Mouse (Mus musculus): ENCODE results near the gene Zw10.

Gene Zw10

DNA sequence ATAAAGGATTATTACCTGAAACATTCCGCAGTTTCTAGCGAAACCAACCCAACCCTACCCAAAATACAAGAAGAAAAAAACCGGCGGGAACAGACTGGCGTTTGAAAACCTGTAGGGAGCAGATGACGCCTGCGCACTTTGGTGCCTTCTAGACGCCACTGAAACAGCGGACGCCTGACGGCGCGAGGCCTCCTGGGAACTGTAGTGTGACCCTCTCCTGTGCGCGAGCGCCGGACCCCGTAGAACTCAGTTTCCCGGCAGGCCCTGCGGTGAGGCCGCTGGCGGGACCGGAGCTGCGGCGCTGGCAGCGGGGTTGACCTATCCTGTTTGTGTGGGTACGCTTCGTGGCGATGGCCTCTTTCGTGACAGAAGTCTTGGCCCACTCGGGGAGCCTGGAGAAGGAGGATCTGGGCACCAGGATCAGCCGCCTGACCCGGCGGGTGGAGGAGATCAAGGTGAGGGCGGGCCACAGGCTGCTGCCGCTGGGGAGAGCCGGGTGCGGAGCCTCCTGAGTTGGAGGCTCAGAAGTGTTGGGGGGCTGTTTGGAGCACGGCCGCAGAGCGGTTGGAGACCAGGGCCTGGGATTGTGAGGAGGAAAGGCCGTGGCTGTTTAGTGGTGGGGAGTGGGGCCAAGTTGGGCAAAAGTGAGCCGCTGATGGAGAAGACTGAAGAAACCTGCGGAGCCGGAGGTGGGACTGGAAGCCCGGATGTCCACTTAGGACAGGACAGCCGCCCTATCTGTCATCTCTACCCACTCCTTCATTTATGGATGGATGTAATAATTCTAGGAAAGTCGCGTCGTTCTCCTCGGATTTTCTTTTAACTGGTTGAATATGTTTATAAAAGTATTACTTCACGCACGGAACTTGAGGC lies at the start of gene Zw10:
Zw10 (plus strand) TSS at position 281 of the 873 bp plus-strand sequence.
- DNase-seq (ENCODE audit: low spot score in 2 of 2): peak; percentile 85 to 86

DNA sequence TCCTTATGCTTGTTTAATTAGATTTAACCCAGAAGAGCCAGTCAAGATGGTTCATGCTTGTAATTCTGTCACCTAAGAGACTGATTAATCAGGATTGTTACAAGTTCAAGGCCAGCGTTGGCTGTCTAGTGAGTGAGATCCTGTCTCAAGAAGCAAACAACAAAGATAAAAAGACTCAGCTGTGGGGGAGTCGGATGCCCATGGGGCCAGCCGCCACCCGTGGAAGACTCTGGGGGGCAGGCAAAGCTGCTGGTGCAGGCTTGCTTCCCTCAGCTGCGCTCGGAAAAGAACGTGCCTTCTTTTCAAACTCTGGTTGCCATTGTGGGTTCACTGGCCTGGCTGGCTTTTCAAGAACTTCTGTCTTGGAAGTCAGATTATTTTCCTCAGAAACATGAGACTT lies 39.6 kb upstream of the Zw10 start:
- no peak for DNase-seq (ENCODE audit: low spot score in 2 of 2)

DNA sequence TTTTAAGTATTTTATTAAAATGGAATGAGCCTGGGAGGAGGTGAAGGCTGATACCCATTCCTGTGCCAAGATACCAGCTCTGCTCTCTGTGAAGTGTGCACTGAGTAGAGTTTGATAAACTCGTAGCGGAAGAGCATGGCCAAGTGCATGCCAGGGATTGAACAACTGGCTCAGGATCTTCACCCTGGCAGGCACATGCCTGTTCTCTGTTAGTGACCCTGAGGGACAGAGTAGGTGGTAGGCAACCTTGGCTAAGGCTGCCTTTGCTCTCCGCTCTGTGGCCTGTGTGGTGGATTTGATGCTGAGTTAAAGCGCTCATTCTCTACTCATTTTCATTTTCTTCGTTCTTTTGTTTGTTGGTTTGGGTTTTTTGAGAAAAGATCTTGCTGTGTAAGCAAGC lies 34.1 kb upstream of the Zw10 start:
- no peak for DNase-seq (ENCODE audit: low spot score in 2 of 2)

DNA sequence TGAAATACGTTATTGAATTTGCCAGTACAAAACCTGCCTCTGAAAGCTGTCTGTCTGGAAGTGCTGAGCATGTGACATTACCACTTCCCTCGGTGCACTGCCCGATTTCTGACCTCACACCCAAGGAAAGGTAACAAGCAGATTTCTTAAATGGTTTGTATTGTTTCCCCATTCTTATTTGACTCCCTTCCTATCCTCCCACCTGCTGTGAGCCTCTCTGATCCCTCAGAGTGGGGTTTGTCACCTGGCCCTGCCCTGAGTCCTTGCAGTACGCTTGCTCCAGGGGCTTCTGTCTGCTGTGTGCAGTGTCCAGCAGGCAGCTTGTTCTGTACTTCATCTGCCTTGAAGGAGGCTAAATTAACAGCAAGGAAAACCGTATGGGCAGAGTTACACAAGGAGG lies 31.5 kb upstream of the Zw10 start:
- no peak for DNase-seq (ENCODE audit: low spot score in 2 of 2)

DNA sequence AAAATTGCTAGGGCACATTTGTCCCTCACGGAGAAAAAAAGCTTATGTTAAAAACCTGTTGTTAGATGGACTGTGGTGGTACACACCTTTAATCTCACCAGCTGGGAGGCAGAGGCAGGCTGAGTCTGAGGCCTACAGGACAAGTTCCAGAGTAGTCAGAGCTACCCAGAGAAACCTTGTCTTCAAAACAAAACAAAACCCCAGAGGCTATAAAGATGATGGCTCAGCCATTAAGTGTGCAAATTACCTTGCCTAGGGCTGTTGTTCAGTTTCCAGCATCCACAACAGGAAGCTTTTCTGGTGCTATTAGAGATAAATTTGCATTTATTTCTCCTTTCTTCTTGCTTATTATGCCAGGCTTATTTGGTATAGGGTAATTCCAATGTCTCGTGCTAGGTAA lies 30.9 kb upstream of the Zw10 start:
- DNase-seq (ENCODE audit: low spot score in 2 of 2): no peak

DNA sequence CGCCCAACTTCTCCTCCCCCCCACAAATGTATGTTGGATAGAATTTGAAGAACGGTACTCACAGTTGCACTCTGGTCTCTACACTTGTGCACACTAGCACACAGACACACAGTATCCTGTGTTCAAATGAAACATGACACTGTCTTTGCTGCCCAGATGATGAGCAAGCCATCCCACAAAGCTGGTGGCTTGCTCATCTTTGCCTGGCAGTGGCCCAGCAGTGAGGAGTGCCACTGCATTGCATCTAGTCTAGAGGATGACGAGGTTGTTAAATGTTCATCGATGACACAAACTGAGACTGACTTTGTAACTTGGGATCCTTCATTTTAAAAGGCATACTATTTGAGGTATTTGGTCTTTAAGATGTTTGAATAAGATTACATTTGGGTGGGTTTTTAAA lies 20.6 kb upstream of the Zw10 start:
- DNase-seq (ENCODE audit: low spot score in 2 of 2): no peak

DNA sequence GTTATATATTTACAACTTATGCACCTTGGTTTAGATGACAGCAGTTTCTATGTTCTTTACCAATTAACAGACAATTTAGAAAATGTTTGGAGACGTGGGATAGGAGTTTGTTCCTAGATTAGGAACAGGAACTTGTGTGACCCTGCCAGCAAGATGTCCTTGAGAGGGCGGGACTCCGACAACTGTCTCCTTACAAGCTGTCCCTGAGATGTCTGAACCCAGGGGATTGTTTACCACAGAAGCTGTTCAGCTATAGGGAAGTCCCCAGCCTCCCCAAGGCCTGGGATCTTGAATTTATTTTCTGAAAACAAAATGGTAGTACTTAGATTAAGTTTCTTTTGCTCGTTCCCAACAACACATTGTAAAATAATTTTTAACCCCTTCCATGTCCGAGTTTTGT lies 4.5 kb upstream of the Zw10 start:
- no peak for DNase-seq (ENCODE audit: low spot score in 2 of 2)

DNA sequence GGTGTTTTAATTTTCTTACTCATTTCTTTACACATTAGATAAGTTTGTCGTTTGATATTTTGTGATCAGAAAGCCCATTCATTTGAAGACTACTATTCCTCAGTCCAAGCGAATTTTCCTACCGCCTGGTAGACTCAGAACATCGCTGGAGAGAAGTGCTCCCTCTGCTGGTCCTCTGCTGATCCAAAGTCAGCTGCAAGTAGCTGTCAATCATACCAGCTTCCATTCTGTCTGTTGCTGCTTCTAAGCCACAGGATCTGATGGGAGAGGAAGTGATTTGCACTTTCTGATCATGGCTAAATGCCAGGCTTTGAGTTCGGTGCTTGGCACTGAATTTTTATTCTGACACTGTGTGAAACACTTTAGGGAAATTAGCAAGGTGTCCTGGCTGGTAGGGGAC lies 4.1 kb upstream of the Zw10 start:
- DNase-seq (ENCODE audit: low spot score in 2 of 2): peak; percentile 37 to 67

DNA sequence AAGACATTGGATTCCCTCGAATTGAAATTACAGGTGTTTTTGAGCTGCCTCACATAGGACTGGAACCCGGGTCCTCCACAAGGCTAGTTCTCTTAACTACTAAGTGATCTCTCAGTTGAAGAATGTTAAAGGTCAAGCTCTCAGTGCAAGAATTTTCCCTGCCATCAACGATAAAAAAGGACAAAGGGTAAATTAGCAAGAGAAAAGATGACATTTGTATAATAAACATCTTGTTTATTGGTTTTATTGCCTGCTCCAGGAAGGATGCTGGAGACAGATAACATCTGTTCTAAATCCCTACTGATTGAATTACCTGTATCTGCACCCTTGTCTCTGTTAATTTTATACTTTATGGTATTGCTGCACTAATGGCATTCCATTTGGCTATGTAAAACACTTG lies 1.4 kb upstream of the Zw10 start:
- no peak for DNase-seq (ENCODE audit: low spot score in 2 of 2)

DNA sequence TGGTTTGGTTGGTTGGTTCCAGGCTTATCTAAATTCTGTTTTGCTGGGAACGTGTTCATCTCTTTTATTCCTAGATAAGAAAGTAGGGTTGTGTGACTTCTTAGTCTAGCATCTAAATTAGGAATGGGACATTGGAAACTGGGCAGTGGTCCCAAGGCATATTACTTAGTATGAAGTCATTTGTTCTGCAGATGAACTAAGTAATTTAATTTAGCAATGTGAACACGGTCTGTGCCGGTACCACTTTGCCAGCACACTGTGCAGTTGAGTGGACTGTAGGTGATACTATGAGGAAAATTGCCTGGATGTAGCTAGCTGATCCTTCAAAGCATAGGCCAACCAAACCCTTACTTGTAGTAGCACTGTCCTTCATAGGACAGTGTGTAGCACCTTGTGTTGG lies 21.4 kb downstream of the Zw10 start:
- no peak for DNase-seq (ENCODE audit: low spot score in 2 of 2)

DNA sequence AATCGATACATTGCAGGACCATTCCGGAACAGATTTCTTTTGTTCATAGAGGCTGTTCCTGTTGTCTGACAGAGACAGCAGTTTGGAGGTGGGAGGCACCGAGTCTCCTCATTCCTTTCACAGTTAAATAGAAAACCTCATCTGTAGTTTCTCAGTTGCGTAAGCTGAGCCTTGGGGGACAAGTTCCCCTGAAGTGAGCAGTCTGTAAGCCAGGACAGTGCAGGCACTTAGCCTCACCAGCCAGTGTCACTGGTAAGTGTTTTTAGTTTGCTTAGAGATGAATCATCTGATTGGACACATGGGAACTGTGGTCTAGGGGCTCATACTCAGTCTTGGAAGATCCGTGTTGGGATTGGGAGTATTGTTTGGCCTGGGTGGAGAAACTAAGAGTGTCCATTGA lies 25.7 kb downstream of the Zw10 start, which contains the start of gene Tmprss5:
Tmprss5 (plus strand) TSS at position 154 of the 400 bp plus-strand sequence.
- DNase-seq (ENCODE audit: low spot score in 2 of 2): no peak

DNA sequence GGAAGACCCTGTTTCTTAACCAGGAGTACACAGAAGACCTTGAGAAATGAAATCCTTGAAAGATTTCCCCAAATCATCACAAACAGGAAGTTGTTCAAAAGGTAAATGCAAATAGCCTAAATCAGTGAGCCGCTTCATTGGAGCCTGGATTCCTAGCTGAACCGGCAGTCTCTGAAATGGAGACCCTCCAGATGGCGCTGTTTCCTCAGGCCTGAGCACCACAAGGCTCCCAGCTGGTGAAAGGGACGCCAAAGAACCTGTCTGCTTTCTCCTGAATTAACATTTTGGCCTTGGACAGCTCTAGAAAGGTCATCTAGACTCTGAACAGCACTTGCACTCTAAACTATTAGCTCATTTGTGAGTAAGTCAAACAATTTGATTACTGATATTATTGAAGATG lies 26.1 kb downstream of the Zw10 start:
- peak; percentile 7 to 55 for DNase-seq (ENCODE audit: low spot score in 2 of 2)

DNA sequence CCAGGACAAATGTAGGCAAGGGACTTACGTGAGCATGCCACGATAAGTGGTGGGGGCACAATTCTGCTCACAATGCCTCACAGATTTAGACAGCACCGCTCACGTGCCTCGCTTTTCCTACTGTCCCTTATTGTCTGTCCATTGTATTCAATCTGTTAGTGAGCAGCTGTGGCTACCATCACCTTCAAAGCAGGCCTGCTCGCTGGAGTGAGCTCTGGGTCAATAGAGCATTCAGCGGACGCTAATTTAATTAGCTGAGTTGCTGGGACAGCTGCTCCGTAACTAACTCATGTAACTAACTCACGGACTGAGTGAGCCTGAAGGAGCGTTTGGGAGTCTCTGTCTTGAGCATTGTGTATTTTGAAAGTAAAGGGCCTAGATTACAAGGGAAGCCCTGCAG lies 31.9 kb downstream of the Zw10 start:
- no peak for DNase-seq (ENCODE audit: low spot score in 2 of 2)

DNA sequence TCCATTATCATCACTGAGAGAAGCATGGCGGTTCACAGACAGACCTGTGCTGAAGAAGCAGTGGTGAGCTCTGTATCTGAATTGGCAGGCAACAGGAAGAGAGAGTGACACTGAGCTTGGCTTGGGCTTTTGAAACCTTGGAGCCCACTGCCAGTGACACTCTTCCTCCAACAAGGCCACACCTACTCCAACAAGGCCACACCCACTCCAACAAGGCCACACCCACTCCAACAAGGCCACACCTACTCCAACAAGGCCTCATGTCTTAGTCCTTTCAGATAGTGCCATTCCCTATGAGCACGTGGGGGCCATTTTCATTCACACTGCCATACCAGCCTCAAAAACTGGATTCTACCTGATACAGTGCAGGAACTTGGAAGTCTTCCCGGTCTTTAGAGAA lies 43.5 kb downstream of the Zw10 start:
- no peak for DNase-seq (ENCODE audit: low spot score in 2 of 2)

DNA sequence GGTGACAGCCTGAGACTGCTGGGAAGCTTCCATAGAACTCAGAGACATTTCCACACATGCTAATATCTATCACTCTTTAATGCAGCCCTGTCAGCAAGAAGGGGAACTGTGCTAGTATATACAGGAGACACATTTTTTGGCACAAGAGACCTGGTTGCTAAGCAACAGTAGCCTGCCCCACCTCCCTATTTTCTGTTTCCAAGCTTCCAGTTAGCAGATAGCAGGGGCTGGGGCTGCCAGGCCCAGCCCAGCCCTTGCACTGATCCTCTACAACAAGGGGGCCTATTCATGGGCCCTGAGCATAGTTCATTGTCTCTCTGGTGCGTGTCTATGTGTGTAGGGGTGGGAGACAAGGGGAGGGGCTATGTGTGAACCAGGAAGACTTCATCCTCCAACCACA lies 46.9 kb downstream of the Zw10 start:
- DNase-seq (ENCODE audit: low spot score in 2 of 2): no peak

DNA sequence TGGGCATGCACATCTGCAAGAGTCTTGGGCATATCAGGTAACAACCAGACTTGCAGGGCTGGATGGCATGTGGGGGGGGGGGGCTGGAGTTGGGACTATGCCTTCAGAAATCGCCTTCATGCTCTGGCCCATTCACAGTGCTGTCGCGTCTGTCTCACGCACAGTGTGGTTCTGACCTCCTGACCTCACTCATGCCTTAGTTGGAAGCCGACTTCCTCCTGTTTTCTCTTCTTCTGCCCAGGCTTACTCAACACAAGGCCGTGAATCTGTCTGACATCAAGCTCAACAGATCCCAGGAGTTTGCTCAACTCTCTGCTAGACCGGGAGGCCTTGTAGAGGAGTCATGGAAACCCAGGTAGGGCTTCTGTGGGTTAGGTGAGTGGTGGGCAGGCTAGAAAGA lies 53.7 kb downstream of the Zw10 start:
- no peak for DNase-seq (ENCODE audit: low spot score in 2 of 2)

DNA sequence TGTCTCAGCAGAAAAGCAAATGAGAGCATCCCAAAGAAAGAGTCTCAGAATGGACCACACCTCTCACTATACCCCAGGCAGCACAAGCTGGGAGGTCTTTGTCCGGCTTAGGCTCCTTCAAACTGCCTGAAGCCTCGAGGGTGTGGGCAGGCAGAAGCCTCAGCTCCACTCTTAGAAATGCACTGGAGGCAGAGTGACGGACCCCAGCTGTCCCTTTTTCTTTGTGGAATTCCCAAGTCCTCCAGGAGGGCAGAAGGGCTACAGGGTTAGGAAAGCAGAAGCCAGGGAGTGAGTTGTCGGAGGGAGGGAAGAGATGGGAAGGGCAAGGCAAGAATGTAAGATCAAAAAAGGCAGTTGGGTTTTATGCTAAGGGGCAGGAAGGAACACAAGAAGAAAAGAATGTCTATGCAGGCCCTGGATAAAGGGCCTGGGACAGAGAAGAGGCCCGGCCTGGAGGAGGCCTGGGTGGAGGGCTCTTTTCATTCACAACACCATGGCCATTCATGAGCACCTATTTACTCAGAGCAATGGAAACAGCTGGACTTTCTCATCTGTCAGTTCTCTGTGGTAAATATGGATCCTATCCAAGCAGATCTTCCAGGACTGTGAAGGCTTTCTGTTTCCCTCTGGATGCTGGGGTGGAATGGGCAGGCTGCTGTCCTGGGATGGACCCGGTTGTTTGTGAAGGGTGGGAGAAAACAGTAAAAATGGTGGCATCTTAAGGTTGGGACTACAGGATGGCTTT lies 55.2 kb downstream of the Zw10 start:
- DNase-seq (ENCODE audit: low spot score in 2 of 2): no peak

DNA sequence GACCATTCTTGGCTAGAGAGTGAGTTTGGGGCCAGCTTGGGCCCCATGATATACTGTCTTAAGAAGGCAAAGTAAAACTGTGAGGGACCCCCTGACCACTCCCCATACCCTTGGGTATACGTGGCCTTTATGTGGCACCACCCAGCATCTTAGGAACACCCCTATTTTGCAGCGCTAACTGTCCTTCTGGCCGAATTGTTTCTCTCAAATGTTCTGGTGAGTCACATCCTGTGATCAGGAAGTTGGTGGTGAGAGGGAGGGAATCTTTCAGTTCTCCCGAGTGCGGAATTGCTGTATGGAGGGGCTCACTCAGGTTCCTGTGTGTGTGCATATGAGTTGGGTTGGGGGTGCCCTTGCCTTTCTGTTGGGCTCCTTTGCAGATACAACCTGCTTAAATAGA lies 55.9 kb downstream of the Zw10 start:
- no peak for DNase-seq (ENCODE audit: low spot score in 2 of 2)

DNA sequence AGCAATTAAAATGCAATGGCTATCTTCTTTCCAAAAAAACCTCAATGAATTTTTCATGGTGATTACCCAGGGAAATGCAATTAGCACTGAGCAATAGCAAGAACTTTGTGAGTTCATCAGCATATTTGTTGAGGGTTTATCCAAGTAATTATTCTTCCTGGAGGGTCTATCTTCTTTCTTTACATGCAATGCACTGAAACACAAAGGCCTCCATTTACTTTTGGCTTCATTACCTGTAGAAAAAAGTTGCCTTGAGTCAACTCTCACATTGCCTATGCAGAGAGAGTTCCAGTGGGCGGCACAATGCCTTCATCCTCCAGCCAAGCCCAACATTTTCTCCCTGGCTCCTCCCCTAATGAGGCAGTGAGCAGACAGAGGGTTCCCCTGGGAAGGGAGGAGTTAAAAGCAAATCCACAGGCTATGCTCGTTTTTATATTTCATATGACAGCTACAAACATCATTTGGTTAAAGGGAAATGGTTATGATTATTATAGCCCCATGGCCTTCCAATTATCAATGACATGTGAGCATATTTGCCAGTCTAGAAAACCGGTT lies 62.9 kb downstream of the Zw10 start:
- DNase-seq (ENCODE audit: low spot score in 2 of 2): no peak

DNA sequence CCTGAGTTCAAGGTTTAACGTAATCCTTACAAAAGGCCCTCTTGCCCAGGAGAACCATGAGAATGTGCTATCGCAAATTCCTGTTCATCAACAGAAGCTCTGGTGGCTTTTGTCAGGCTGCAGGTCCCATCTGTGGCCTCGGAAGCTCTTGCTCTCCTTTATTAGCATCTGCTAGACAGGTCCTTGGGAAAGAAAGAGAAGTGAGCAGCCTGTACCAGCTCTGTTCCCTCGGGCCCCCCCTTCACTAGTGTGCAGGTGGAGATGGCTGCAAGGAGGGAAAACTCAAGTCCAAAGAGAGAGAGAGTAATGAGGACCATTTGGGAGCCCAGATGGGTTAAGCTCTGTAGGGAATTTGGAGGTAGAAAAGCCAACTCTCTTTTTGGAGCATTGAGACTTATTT lies 64.3 kb downstream of the Zw10 start:
- DNase-seq (ENCODE audit: low spot score in 2 of 2): no peak

DNA sequence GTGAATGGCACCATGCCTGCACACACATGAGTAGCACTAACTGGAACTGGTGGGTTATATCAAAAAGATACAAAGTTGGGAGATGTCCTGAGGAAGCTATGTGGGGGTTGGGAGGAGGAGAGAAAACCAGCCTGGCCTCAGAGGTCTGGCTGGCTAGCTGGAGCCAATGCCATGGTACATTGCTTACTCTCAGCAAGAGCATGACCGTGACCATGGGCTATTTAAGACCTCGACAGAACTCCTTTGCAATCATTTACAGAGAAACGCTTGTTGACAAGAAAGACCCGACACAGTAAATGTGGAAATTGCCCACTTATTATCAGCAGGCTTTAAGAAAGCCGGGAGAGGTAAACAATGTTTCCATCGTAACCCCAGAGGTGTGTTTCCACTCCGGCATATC lies 70.3 kb downstream of the Zw10 start:
- DNase-seq (ENCODE audit: low spot score in 2 of 2): no peak
